Mouse (Mus musculus) embryonic facial prominence, embryonic 12.5 days (tissue): ENCODE measurements around the gene Anapc15-ps. TPM values are rescaled to one million over a fixed set of nuclear protein-coding genes. Genes with fewer than 3 reads are reported as not detected.

Experiments used
- ATAC-seq: fragments of 200-750 bp; cut with Nextera tagmentation; 2 replicates; pipeline ENCODE4 v1.8.0; 2017; ENCODE audit not compliant: insufficient number of reproducible peaks, insufficient read depth, low FRiP score, low TSS enrichment
- H3K27ac ChIP-seq: fragments of 300-500 bp; sonication (generic); 2 replicates; pipeline ENCODE4 v1.5.1; 2016; ENCODE audit warnings: mild to moderate bottlenecking
- H3K27me3 ChIP-seq: fragments of 300-500 bp; sonication (generic); 2 replicates; pipeline ENCODE4 v1.6.1; 2016; ENCODE audit warnings: mild to moderate bottlenecking, moderate library complexity
- H3K36me3 ChIP-seq: fragments of 300-500 bp; sonication (generic); 2 replicates; pipeline ENCODE4 v1.6.1; 2016; ENCODE audit warnings: mild to moderate bottlenecking
- H3K4me1 ChIP-seq: fragments of 300-500 bp; sonication (generic); 2 replicates; pipeline ENCODE4 v1.6.1; 2016
- H3K4me2 ChIP-seq: fragments of 300-500 bp; sonication (generic); replicated peaks from 2 replicates; pipeline ENCODE4 v1.6.1; 2016; ENCODE audit warnings: mild to moderate bottlenecking, moderate library complexity
- H3K4me3 ChIP-seq: fragments of 300-500 bp; sonication (generic); 2 replicates; pipeline ENCODE4 v1.5.1; 2016; ENCODE audit warnings: mild to moderate bottlenecking
- H3K9ac ChIP-seq: fragments of 300-500 bp; sonication (generic); 2 replicates; pipeline ENCODE4 v1.6.1; 2016; ENCODE audit warnings: mild to moderate bottlenecking, moderate library complexity
- H3K9me3 ChIP-seq: fragments of 300-500 bp; sonication (generic); 2 replicates; pipeline ENCODE4 v1.6.1; 2016; ENCODE audit warnings: mild to moderate bottlenecking, moderate library complexity
- WGBS: fragments of 180-500 bp; shearing (Covaris S2); methylation state at CpG from one replicate; pipeline ENCODE4 v1.1.7; 2016; 5-methylcytosine and 5-hydroxymethylcytosine counted together
- polyA plus RNA-seq: library from polyadenylated mRNA; unstranded; fragments of >200 nt; fragmentation: Nextera tagmentation; extraction: Ambion mirVana; gene quantifications from 2 replicates; pipeline ENCODE4 v1.2.1, GENCODE M21; 2016

The Anapc15-ps gene
- polyA plus RNA-seq, 1 experiment from 2014 or later = not detected

- WGBS = 38% methylated on average over 11 of the region's 11 CpGs
Measured at GRCm38 (mm10) chr10:95665426-95665990, 7.7 kb downstream of the Anapc15-ps start.

GRCm38 (mm10) chr10:95664613-95665012 is 8.6 kb downstream of the Anapc15-ps start:
- H3K27ac ChIP-seq = no peak overlapping the region
- H3K9me3 ChIP-seq = no peaks in the 10 kb centered on the region
- H3K27me3 ChIP-seq = no peaks in the 10 kb centered on the region
- no peaks in the 10 kb centered on the region for H3K36me3 ChIP-seq
- WGBS = 79% methylated on average over 3 of the region's 3 CpGs
- no peak overlapping the region for H3K9ac ChIP-seq
- H3K4me2 ChIP-seq = no peak overlapping the region
- no peaks in the 10 kb centered on the region for H3K4me1 ChIP-seq
- H3K4me3 ChIP-seq = no peak overlapping the region
- no peak for ATAC-seq

More at GRCm38 (mm10) chr10:95665426-95665990, 7.7 kb downstream of the Anapc15-ps start:
- no peaks in the 10 kb centered on the region for H3K27me3 ChIP-seq
- H3K4me3 ChIP-seq = no peak overlapping the region
- H3K36me3 ChIP-seq = no peaks in the 10 kb centered on the region
- H3K9me3 ChIP-seq = no peaks in the 10 kb centered on the region
- no peak overlapping the region for H3K4me2 ChIP-seq
- no peak for ATAC-seq
- H3K4me1 ChIP-seq = no peaks in the 10 kb centered on the region
- H3K27ac ChIP-seq = no peak overlapping the region
- H3K9ac ChIP-seq = no peak overlapping the region

- no peaks in the 10 kb centered on the region for H3K27me3 ChIP-seq
- no peaks in the 10 kb centered on the region; the same call in 1 of the 2 replicates for H3K4me1 ChIP-seq
- 61% methylated on average over 6 of the region's 6 CpGs for WGBS
- H3K4me2 ChIP-seq = no peak overlapping the region
- no peaks in the 10 kb centered on the region for H3K36me3 ChIP-seq
- no peaks in the 10 kb centered on the region for H3K9me3 ChIP-seq
- H3K27ac ChIP-seq = no peak overlapping the region
- H3K4me3 ChIP-seq = no peak overlapping the region
- ATAC-seq = no peak
- H3K9ac ChIP-seq = no peak overlapping the region
Measured at GRCm38 (mm10) chr10:95660356-95660755, 12.9 kb downstream of the Anapc15-ps start.

- H3K27ac ChIP-seq = no peak overlapping the region
Measured at GRCm38 (mm10) chr10:95659471-95660150, 13.6 kb downstream of the Anapc15-ps start.

GRCm38 (mm10) chr10:95658836-95659343 is 14.4 kb downstream of the Anapc15-ps start:
- no peak overlapping the region for H3K27ac ChIP-seq
- no peak overlapping the region for H3K4me2 ChIP-seq
- H3K4me1 ChIP-seq = no peaks in the 10 kb centered on the region; the same call in 1 of the 2 replicates
- no peak for ATAC-seq
- no peaks in the 10 kb centered on the region for H3K36me3 ChIP-seq
- H3K4me3 ChIP-seq = no peak overlapping the region
- 44% methylated on average over 6 of the region's 6 CpGs for WGBS
- H3K27me3 ChIP-seq = no peaks in the 10 kb centered on the region
- H3K9ac ChIP-seq = no peak overlapping the region
- H3K9me3 ChIP-seq = no peaks in the 10 kb centered on the region

More at GRCm38 (mm10) chr10:95659471-95660150, 13.6 kb downstream of the Anapc15-ps start:
- Histone ChIP-seq H3K4me3 (no peak overlapping the region), H3K4me1 (no peaks in the 10 kb centered on the region; the same call in 1 of the 2 replicates), H3K9ac (no peak overlapping the region), H3K36me3 (no peaks in the 10 kb centered on the region), H3K4me2 (no peak overlapping the region), H3K9me3 (no peaks in the 10 kb centered on the region), H3K27me3 (no peaks in the 10 kb centered on the region)
- 62% methylated on average over 8 of the region's 8 CpGs for WGBS
- no peak for ATAC-seq

GRCm38 (mm10) chr10:95656236-95657225 is 16.7 kb downstream of the Anapc15-ps start:
- no peak overlapping the region for H3K9ac ChIP-seq
- WGBS = 83% methylated on average over 10 of the region's 10 CpGs
- ATAC-seq = no peak
- no peak overlapping the region for H3K4me2 ChIP-seq
- no peaks in the 10 kb centered on the region; the same call in 1 of the 2 replicates for H3K4me1 ChIP-seq
- H3K9me3 ChIP-seq = no peaks in the 10 kb centered on the region
- H3K27ac ChIP-seq = no peak overlapping the region
- no peaks in the 10 kb centered on the region for H3K36me3 ChIP-seq
- no peak overlapping the region for H3K4me3 ChIP-seq
- no peaks in the 10 kb centered on the region for H3K27me3 ChIP-seq

GRCm38 (mm10) chr10:95652131-95652530 is 21.1 kb downstream of the Anapc15-ps start:
- 89% methylated on average over 5 of the region's 5 CpGs for WGBS
- no peak for ATAC-seq
- Histone ChIP-seq H3K36me3 (no peaks in the 10 kb centered on the region), H3K4me1 (no peaks in the 10 kb centered on the region), H3K9me3 (no peaks in the 10 kb centered on the region), H3K4me3 (no peak overlapping the region), H3K9ac (no peak overlapping the region), H3K27me3 (no peaks in the 10 kb centered on the region), H3K4me2 (no peak overlapping the region), H3K27ac (no peak overlapping the region)

GRCm38 (mm10) chr10:95648326-95648888 is 24.8 kb downstream of the Anapc15-ps start:
- Histone ChIP-seq H3K4me1 (no peaks in the 10 kb centered on the region), H3K36me3 (no peaks in the 10 kb centered on the region), H3K9me3 (no peaks in the 10 kb centered on the region), H3K27ac (no peak overlapping the region), H3K4me3 (no peak overlapping the region), H3K9ac (no peak overlapping the region), H3K27me3 (no peaks in the 10 kb centered on the region), H3K4me2 (no peak overlapping the region)
- 79% methylated on average over 11 of the region's 11 CpGs for WGBS
- no peak for ATAC-seq

GRCm38 (mm10) chr10:95647128-95647527 is 26.1 kb downstream of the Anapc15-ps start:
- no peaks in the 10 kb centered on the region for H3K9me3 ChIP-seq
- H3K4me2 ChIP-seq = no peak overlapping the region
- H3K27ac ChIP-seq = no peak overlapping the region
- H3K9ac ChIP-seq = no peak overlapping the region
- no peaks in the 10 kb centered on the region for H3K4me1 ChIP-seq
- 68% methylated on average over 9 of the region's 9 CpGs for WGBS
- ATAC-seq = no peak
- no peak overlapping the region for H3K4me3 ChIP-seq
- H3K36me3 ChIP-seq = no peaks in the 10 kb centered on the region
- no peaks in the 10 kb centered on the region for H3K27me3 ChIP-seq

GRCm38 (mm10) chr10:95646576-95646975 is 26.7 kb downstream of the Anapc15-ps start:
- no peak overlapping the region for H3K9ac ChIP-seq
- H3K27ac ChIP-seq = no peak overlapping the region
- H3K4me1 ChIP-seq = no peaks in the 10 kb centered on the region
- no peaks in the 10 kb centered on the region for H3K9me3 ChIP-seq
- no peaks in the 10 kb centered on the region for H3K27me3 ChIP-seq
- no peak overlapping the region for H3K4me3 ChIP-seq
- no peak overlapping the region for H3K4me2 ChIP-seq
- 84% methylated on average over 10 of the region's 10 CpGs for WGBS
- no peak for ATAC-seq
- H3K36me3 ChIP-seq = no peaks in the 10 kb centered on the region

GRCm38 (mm10) chr10:95643696-95644360 is 29.4 kb downstream of the Anapc15-ps start:
- Histone ChIP-seq H3K27me3 (no peaks in the 10 kb centered on the region), H3K4me2 (no peak overlapping the region), H3K36me3 (no peaks in the 10 kb centered on the region), H3K9ac (no peak overlapping the region), H3K27ac (no peak overlapping the region), H3K4me1 (no peaks in the 10 kb centered on the region), H3K4me3 (no peak overlapping the region), H3K9me3 (no peaks in the 10 kb centered on the region)
- no peak for ATAC-seq
- 73% methylated on average over 6 of the region's 6 CpGs for WGBS
